Mouse (Mus musculus): ENCODE measurements at regions not wholly inside any gene's neighbourhood (a gene's known extent, or its start where the extent isn't known, plus 50 kb on each side); places are given as distances from the start of the nearest gene placed in this dataset.

GRCm38 (mm10) chr7:72592110-72592509, 285.7 kb upstream of the Mctp2 start:
- DNase-seq (ENCODE audit: low spot score) = no peak

GRCm38 (mm10) chr7:72592649-72593048, 286.2 kb upstream of the Mctp2 start:
- DNase-seq (ENCODE audit: low spot score) = no peak

- no peak for DNase-seq (ENCODE audit: low spot score)
These were observed 286.9 kb upstream of the Mctp2 start for GRCm38 (mm10) chr7:72593259-72593658.

- DNase-seq (ENCODE audit: low spot score) = no peak
These were observed 288.3 kb upstream of the Mctp2 start for GRCm38 (mm10) chr7:72594741-72595140.

- no peak for DNase-seq (ENCODE audit: low spot score)
These were observed 290.6 kb upstream of the Mctp2 start for GRCm38 (mm10) chr7:72596985-72597384.

- DNase-seq (ENCODE audit: low spot score) = no peak
These were observed 295.5 kb upstream of the Mctp2 start for GRCm38 (mm10) chr7:72601933-72602332.

- DNase-seq (ENCODE audit: low spot score) = no peak
These were observed 303.4 kb upstream of the Mctp2 start for GRCm38 (mm10) chr7:72609791-72610190.

- no peak for DNase-seq (ENCODE audit: low spot score)
These were observed 308.8 kb upstream of the Mctp2 start for GRCm38 (mm10) chr7:72615232-72615631.

- no peak for DNase-seq (ENCODE audit: low spot score)
These were observed 321.0 kb upstream of the Mctp2 start for GRCm38 (mm10) chr7:72627369-72627768.

GRCm38 (mm10) chr7:72639566-72639965, 333.2 kb upstream of the Mctp2 start:
- DNase-seq (ENCODE audit: low spot score) = no peak

- DNase-seq (ENCODE audit: low spot score) = no peak
These were observed 368.6 kb upstream of the Mctp2 start for GRCm38 (mm10) chr7:72675018-72675417.

- DNase-seq (ENCODE audit: low spot score) = no peak
These were observed 379.4 kb upstream of the Mctp2 start for GRCm38 (mm10) chr7:72685803-72686202.

GRCm38 (mm10) chr7:72687356-72687755, 380.9 kb upstream of the Mctp2 start:
- DNase-seq (ENCODE audit: low spot score) = no peak

GRCm38 (mm10) chr7:72691396-72691795, 385.0 kb upstream of the Mctp2 start:
- DNase-seq (ENCODE audit: low spot score) = no peak

GRCm38 (mm10) chr7:72691859-72692258, 385.5 kb upstream of the Mctp2 start:
- DNase-seq (ENCODE audit: low spot score) = no peak

GRCm38 (mm10) chr7:72696736-72697135, 390.3 kb upstream of the Mctp2 start:
- DNase-seq (ENCODE audit: low spot score) = no peak

GRCm38 (mm10) chr7:72703652-72704341, 397.4 kb upstream of the Mctp2 start:
- DNase-seq (ENCODE audit: low spot score) = no peak

GRCm38 (mm10) chr7:72711193-72712131, 405.1 kb upstream of the Mctp2 start:
- DNase-seq (ENCODE audit: low spot score) = no peak

- DNase-seq (ENCODE audit: low spot score) = no peak
These were observed 409.0 kb upstream of the Mctp2 start for GRCm38 (mm10) chr7:72715401-72715800.

GRCm38 (mm10) chr7:72716051-72716450, 409.6 kb upstream of the Mctp2 start:
- DNase-seq (ENCODE audit: low spot score) = no peak

- no peak for DNase-seq (ENCODE audit: low spot score)
These were observed 419.9 kb upstream of the Mctp2 start for GRCm38 (mm10) chr7:72726214-72726854.

GRCm38 (mm10) chr7:72737792-72738191, 431.4 kb upstream of the Mctp2 start:
- no peak for DNase-seq (ENCODE audit: low spot score)

Measured in urinary bladder, postnatal 10 days (tissue).